Mouse (Mus musculus): ENCODE results near the gene Apol9b.
A peak's percentile ranks its signal among the peaks of the same experiment; 100 is the strongest.

The Apol9b gene

GRCm38 (mm10) chr15:77746326-77746725 is 17.5 kb downstream of the Apol9b start:
- DNase-seq (ENCODE audit: low spot score in 2 of 2), result no peak

GRCm38 (mm10) chr15:77748414-77748813 is 19.6 kb downstream of the Apol9b start:
- no peak for DNase-seq (ENCODE audit: low spot score in 2 of 2)

- DNase-seq (ENCODE audit: low spot score in 2 of 2), result no peak
Observed at GRCm38 (mm10) chr15:77749717-77750116, 20.9 kb downstream of the Apol9b start.

GRCm38 (mm10) chr15:77750461-77750860 is 21.6 kb downstream of the Apol9b start:
- DNase-seq (ENCODE audit: low spot score in 2 of 2), result peak in 1 of 2 experiments; percentile 46

- no peak for DNase-seq (ENCODE audit: low spot score in 2 of 2)
Observed at GRCm38 (mm10) chr15:77752443-77752842, 23.6 kb downstream of the Apol9b start.

- DNase-seq (ENCODE audit: low spot score in 2 of 2), result no peak
Observed at GRCm38 (mm10) chr15:77755132-77755531, 26.3 kb downstream of the Apol9b start.

GRCm38 (mm10) chr15:77756081-77756480 is 27.2 kb downstream of the Apol9b start:
- DNase-seq (ENCODE audit: low spot score in 2 of 2), result no peak

GRCm38 (mm10) chr15:77756848-77757247 is 28.0 kb downstream of the Apol9b start, which contains the start of gene Apol8:
Gene Apol8 (minus strand): TSS chr15:77757003.
- peak in 1 of 2 experiments; percentile 63 for DNase-seq (ENCODE audit: low spot score in 2 of 2)

GRCm38 (mm10) chr15:77757586-77758226 is 28.9 kb downstream of the Apol9b start:
- DNase-seq (ENCODE audit: low spot score in 2 of 2), result no peak

- DNase-seq (ENCODE audit: low spot score in 2 of 2), result no peak
Observed at GRCm38 (mm10) chr15:77760037-77760436, 31.2 kb downstream of the Apol9b start.

GRCm38 (mm10) chr15:77761083-77761482 is 32.2 kb downstream of the Apol9b start:
- no peak for DNase-seq (ENCODE audit: low spot score in 2 of 2)

GRCm38 (mm10) chr15:77761561-77762380 is 32.9 kb downstream of the Apol9b start:
- DNase-seq (ENCODE audit: low spot score in 2 of 2), result peak; percentile 33 to 60

- no peak for DNase-seq (ENCODE audit: low spot score in 2 of 2)
Observed at GRCm38 (mm10) chr15:77763050-77763449, 34.2 kb downstream of the Apol9b start.

GRCm38 (mm10) chr15:77763702-77764101 is 34.9 kb downstream of the Apol9b start:
- DNase-seq (ENCODE audit: low spot score in 2 of 2), result no peak

GRCm38 (mm10) chr15:77764391-77765006 is 35.7 kb downstream of the Apol9b start:
- DNase-seq (ENCODE audit: low spot score in 2 of 2), result no peak

- no peak for DNase-seq (ENCODE audit: low spot score in 2 of 2)
Observed at GRCm38 (mm10) chr15:77765484-77766093, 36.8 kb downstream of the Apol9b start.

GRCm38 (mm10) chr15:77766981-77767380 is 38.1 kb downstream of the Apol9b start:
- DNase-seq (ENCODE audit: low spot score in 2 of 2), result no peak

- no peak for DNase-seq (ENCODE audit: low spot score in 2 of 2)
Observed at GRCm38 (mm10) chr15:77770341-77770740, 41.5 kb downstream of the Apol9b start.

GRCm38 (mm10) chr15:77770942-77771341 is 42.1 kb downstream of the Apol9b start:
- no peak for DNase-seq (ENCODE audit: low spot score in 2 of 2)

GRCm38 (mm10) chr15:77773099-77773915 is 44.5 kb downstream of the Apol9b start:
- DNase-seq (ENCODE audit: low spot score in 2 of 2), result no peak

GRCm38 (mm10) chr15:77774303-77774702 is 45.5 kb downstream of the Apol9b start:
- DNase-seq (ENCODE audit: low spot score in 2 of 2), result no peak

All from thymus, postnatal 10 days (tissue).